Mouse (Mus musculus) gastrocnemius, adult 2 months (tissue): ENCODE data around the gene Rabl2. TPM values are rescaled to one million over a fixed set of nuclear protein-coding genes. Genes with fewer than 3 reads are reported as not detected.
A peak's percentile ranks its signal among the peaks of the same experiment; 100 is the strongest.

Source experiments
- DNase-seq: peaks from one replicate; pipeline ENCODE4 v3.0.0; 2022
- H3K27ac ChIP-seq: fragments of 200-600 bp; 2 replicates; pipeline ENCODE4 v1.8.1; 2022; ENCODE audit warnings: mild to moderate bottlenecking
- H3K4me3 ChIP-seq: fragments of 200-600 bp; 2 replicates; pipeline ENCODE4 v1.8.1; 2022; ENCODE audit warnings: mild to moderate bottlenecking, moderate library complexity
- CTCF ChIP-seq: fragments of 200-600 bp; IDR thresholded peaks from 2 replicates; pipeline ENCODE4 v1.8.1; 2022; ENCODE audit warnings: antibody characterized with exemption, mild to moderate bottlenecking, moderate library complexity
- intact Hi-C: fragments of 180-260 bp; cut with DNase I; formaldehyde crosslinking; loops from one replicate; pipeline ENCODE4 v1.15.1; 2025
- total RNA-seq, 2 experiments: library from RNA; stranded (reverse); gene quantifications; 2 replicates each; pipeline ENCODE4 v1.2.3; 2021

The Rabl2 gene
- total RNA-seq, 2 experiments from 2014 or later, result 2.3 to 2.7 TPM

GRCm38 (mm10) chr15:89582494-89582893, 9.2 kb downstream of the Rabl2 start:
- H3K4me3 ChIP-seq, result no peak overlapping the region
- intact Hi-C loops, result no loop called here
- no peak overlapping the region for H3K27ac ChIP-seq
- no peak for TF ChIP-seq CTCF
- no peak for DNase-seq

DNA sequence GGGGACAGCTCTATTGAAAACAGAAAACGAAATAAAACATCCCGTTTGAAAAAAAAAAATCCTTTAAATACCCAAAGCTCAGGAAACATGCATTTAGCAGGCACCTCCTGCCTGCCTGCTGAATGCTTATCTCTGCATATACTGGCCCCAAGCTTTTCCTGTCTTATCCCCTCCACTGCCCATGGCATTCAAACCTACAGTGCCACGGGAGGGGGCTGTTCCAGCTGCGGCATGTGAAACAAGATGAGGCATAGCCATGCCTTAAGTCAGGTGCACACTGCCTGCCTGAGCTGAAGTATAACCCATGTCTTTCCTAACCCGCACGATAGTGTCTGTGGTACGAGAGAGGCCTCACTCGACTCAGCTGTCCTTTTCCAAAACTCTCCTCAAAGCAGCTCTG, 19.6 kb downstream of the Rabl2 start:
- no peak for TF ChIP-seq CTCF
- H3K4me3 ChIP-seq, result no peak overlapping the region
- DNase-seq, result no peak
- H3K27ac ChIP-seq, result peak overlapping the region; percentile 12; the same call in 1 of the 2 replicates
- intact Hi-C loops, result no loop called here

GRCm38 (mm10) chr15:89568114-89568513, 23.6 kb downstream of the Rabl2 start, which contains the start of gene Acr:
Acr (plus strand) TSS chr15:89568326.
- no peak within 1 kb of the TSS for H3K27ac ChIP-seq
- intact Hi-C loops, result no loop called here
- H3K4me3 ChIP-seq, result no peak within 1 kb of the TSS
- no peak for DNase-seq
- TF ChIP-seq CTCF, result no peak

- Histone ChIP-seq H3K27ac (no peak overlapping the region), H3K4me3 (no peak overlapping the region)
- TF ChIP-seq CTCF, result no peak
- intact Hi-C loops, result no loop called here
- DNase-seq, result no peak
Measured at GRCm38 (mm10) chr15:89559202-89559731, 32.5 kb downstream of the Rabl2 start.

GRCm38 (mm10) chr15:89557996-89558390, 33.7 kb downstream of the Rabl2 start:
- H3K4me3 ChIP-seq, result no peak overlapping the region

DNA sequence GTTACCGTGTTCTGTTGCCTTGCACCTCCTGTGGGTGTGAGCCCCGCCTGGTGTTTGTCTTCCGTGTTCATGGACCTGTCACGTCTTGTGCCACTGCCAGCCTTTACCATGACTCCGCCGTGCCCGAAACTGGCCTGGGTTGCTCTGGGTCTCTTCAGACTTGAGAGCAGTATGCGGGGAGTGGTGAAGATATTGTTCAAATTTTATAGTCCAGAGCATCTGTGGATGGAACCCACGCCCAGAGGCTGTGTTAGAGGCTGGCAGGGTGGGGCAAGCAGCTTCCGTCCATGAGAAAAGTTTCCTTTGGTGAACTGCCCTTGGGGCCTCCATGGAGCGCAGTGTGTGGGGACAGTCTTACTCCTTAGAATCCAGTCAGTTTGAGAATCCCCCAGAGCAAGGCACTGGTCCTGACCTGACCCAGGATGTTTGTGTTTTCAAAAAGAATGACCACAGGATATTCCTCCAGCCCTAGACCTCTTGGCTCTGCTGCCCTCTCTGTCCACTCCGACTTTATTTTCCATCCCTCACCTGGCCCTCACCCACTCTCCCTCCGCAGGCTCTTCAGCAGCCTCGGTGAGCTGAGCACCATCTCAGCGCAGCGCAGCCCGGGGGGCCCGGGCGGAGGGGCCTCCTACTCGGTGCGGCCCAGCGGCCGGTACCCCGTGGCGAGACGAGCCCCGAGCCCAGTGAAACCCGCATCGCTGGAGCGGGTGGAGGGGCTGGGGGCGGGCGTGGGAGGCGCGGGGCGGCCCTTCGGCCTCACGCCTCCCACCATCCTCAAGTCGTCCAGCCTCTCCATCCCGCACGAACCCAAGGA, 34.3 kb downstream of the Rabl2 start:
- peak overlapping the region; percentile 19 for H3K4me3 ChIP-seq
- DNase-seq, result no peak

More at GRCm38 (mm10) chr15:89557996-89558390, 33.7 kb downstream of the Rabl2 start:
- no peak overlapping the region for H3K27ac ChIP-seq
- no peak for TF ChIP-seq CTCF
- no peak for DNase-seq
- intact Hi-C loops, result no loop called here

DNA sequence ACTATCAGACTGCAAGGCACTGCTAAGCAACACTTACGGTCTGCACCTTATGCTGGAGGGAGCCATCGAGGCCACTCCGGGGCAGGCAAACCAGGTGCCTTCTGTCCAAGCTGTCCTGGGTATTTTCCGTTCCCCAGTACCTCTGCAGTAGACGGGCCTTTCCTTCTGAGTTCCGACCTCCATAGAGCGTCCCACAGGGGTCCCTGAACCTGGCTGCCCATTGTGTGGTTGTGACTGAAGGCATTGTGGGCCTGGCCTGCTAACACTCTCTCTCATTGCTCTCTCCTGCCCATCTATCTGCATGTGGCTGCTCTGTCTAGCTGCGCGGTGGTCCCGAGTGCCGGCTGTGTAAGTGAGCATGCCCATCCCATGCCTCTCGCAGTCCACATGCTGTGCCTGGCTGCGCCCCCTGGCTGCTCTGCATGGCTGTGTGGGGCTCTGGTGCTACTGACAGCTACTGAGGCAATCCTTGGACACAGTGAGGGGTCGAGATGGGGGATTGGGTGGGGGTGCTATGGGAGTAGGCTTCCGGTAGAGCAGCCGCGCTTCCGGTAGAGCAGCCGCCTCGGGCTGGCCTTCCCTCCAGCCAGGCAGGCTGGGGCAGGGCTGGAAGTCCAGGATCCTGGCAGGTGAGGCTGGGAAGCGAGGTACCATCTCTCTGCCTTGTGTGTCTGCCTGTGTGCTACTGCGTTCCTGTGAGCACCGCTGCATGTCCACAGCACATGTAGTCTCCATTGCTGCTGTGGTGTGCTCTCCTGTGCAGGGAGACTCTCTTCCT, 35.1 kb downstream of the Rabl2 start:
- Histone ChIP-seq H3K27ac (no peak overlapping the region; the same call in 1 of the 2 replicates), H3K4me3 (peak overlapping the region; percentile 19)
- no peak for TF ChIP-seq CTCF
- no peak for DNase-seq
- intact Hi-C loops, result no loop called here

More for the DNA sequence above, 34.3 kb downstream of the Rabl2 start:
- TF ChIP-seq CTCF, result no peak
- H3K27ac ChIP-seq, result no peak overlapping the region
- intact Hi-C loops, result no loop called here

- Histone ChIP-seq H3K4me3 (no peak overlapping the region), H3K27ac (no peak overlapping the region)
- intact Hi-C loops, result no loop called here
- DNase-seq, result no peak
- no peak for TF ChIP-seq CTCF
Measured at GRCm38 (mm10) chr15:89555591-89555990, 36.1 kb downstream of the Rabl2 start.

GRCm38 (mm10) chr15:89551733-89552132, 40.0 kb downstream of the Rabl2 start:
- intact Hi-C loops, result no loop called here
- Histone ChIP-seq H3K27ac (no peak overlapping the region), H3K4me3 (no peak overlapping the region)
- no peak for TF ChIP-seq CTCF
- no peak for DNase-seq

DNA sequence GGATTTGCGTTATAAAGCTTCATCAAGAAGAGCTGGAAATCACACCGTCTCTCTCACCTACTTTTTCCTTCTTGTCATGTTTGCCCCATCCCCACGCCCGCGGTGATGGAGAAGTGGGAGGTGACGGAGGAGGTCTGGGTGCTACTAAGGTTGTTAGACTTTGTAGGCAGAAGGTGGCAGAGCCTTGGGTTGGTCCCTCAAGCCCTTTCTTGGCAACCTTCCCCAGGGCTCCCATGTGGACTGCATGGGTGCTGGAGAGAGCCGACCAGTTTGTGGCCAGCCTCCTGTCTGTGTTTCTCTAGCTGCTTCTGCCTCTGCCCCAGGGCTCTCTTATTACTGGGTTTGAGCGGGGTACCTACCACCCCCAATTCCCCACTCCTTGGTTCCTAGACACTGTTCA, 41.2 kb downstream of the Rabl2 start:
- intact Hi-C loops, result no loop called here
- Histone ChIP-seq H3K4me3 (no peak overlapping the region), H3K27ac (no peak overlapping the region)
- TF ChIP-seq CTCF, result no peak
- DNase-seq, result no peak

DNA sequence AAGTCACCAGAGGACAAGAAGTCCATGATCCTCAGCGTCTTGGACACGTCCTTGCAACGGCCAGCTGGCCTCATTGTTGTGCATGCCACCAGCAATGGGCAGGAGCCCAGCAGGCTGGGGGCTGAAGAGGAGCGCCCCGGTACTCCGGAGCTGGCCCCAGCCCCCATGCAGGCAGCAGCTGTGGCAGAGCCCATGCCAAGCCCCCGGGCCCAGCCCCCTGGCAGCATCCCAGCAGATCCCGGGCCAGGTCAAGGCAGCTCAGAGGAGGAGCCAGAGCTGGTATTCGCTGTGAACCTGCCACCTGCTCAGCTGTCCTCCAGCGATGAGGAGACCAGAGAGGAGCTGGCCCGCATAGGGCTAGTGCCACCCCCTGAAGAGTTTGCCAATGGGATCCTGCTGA, 42.9 kb downstream of the Rabl2 start:
- peak overlapping the region; percentile 43 for H3K4me3 ChIP-seq
- peak; percentile 49 for DNase-seq
- TF ChIP-seq CTCF, result no peak
- H3K27ac ChIP-seq, result no peak overlapping the region
- intact Hi-C loops, result no loop called here

GRCm38 (mm10) chr15:89547824-89548601, 43.7 kb downstream of the Rabl2 start:
- no peak for DNase-seq
- Histone ChIP-seq H3K27ac (no peak overlapping the region), H3K4me3 (peak overlapping the region; percentile 43)
- intact Hi-C loops, result no loop called here
- no peak for TF ChIP-seq CTCF

GRCm38 (mm10) chr15:89547321-89547720, 44.4 kb downstream of the Rabl2 start:
- TF ChIP-seq CTCF, result no peak

More at GRCm38 (mm10) chr15:89547321-89547720, 44.4 kb downstream of the Rabl2 start:
- intact Hi-C loops, result no loop called here
- DNase-seq, result no peak
- H3K4me3 ChIP-seq, result peak overlapping the region; percentile 43; the same call in 1 of the 2 replicates
- no peak overlapping the region for H3K27ac ChIP-seq
